Mouse (Mus musculus): Measurements from ENCODE around the gene Slc46a2. TPM values are rescaled to one million over a fixed set of nuclear protein-coding genes. Genes with fewer than 3 reads are reported as not detected.

The Slc46a2 gene
- polyA plus RNA-seq, 1 experiment from 2014 or later, result 1.2 TPM

Other genes with a start within 250 kb of the Slc46a2 start
- 35.4 and 39.9 TPM in 2 replicates for gene Inip, start 113.5 kb downstream of the Slc46a2 start, polyA plus RNA-seq (2015; fragmentation: Nextera tagmentation; extraction: Ambion mirVana)
- 5.3 and 9.9 TPM in 2 replicates for gene Snx30, start 109.2 kb downstream of the Slc46a2 start, polyA plus RNA-seq (2015; fragmentation: Nextera tagmentation; extraction: Ambion mirVana)
- gene Mup4, start 45.7 kb upstream of the Slc46a2 start, polyA plus RNA-seq (2015; fragmentation: Nextera tagmentation; extraction: Ambion mirVana), result not detected in 2 replicates
- gene Mup6, start 49.2 kb upstream of the Slc46a2 start, polyA plus RNA-seq (2015; fragmentation: Nextera tagmentation; extraction: Ambion mirVana), result not detected in 2 replicates
- gene Mup7, start 155.4 kb upstream of the Slc46a2 start, polyA plus RNA-seq (2015; fragmentation: Nextera tagmentation; extraction: Ambion mirVana), result not detected in 2 replicates
- gene Mup2, start 239.2 kb upstream of the Slc46a2 start, polyA plus RNA-seq (2015; fragmentation: Nextera tagmentation; extraction: Ambion mirVana), result not detected in 2 replicates

Measured in heart, embryonic 15.5 days (tissue).